ENCODE assay signal across 8 mouse cellular contexts in genomic region chr12:56541068-56541467, GRCm38 (mm10). TPM values are rescaled to one million over a fixed set of nuclear protein-coding genes. Genes with fewer than 3 reads are reported as not detected.
DNase-seq lines count a peak whose midpoint lies in the region.

No protein-coding gene starts in this region.

- no peak overlapping the region for H3K4me3 ChIP-seq in limb, embryonic 10.5 days

- no peaks in the 10 kb centered on the region for H3K36me3 ChIP-seq in limb, embryonic 10.5 days

- DNase-seq in spleen, adult 12 weeks (ENCODE audit: low spot score), result peak; percentile 4
- no peak for DNase-seq in spleen, postnatal 36 days (ENCODE audit: low spot score in 2 of 2)
- DNase-seq in cerebellum, postnatal 25 days, result peak; percentile 74 to 84
- peak; percentile 78 for DNase-seq in gastrocnemius, postnatal 10 days
- DNase-seq in kidney, adult 11 months, result peak; percentile 43
- DNase-seq in limb, embryonic 10.5 days (ENCODE audit: low spot score), result peak; percentile 88
- peak; percentile 82 for DNase-seq in neural tube, embryonic 10.5 days (ENCODE audit: extremely low spot score, low spot score)
- DNase-seq in thymus, postnatal 0 days (ENCODE audit: low spot score), result peak; percentile 34

- H3K4me1 ChIP-seq in limb, embryonic 10.5 days, result peaks cover 8% of the 10 kb centered on the region

- 2% methylated on average over 14 of the region's 14 CpGs for WGBS in limb, embryonic 10.5 days

- no peak overlapping the region for H3K27ac ChIP-seq in limb, embryonic 10.5 days

- no peaks in the 10 kb centered on the region for H3K9me3 ChIP-seq in limb, embryonic 10.5 days (replicated peaks)

- H3K27me3 ChIP-seq in limb, embryonic 10.5 days (ENCODE audit: low read depth, poor library complexity, severe bottlenecking), result peaks cover 80% of the 10 kb centered on the region

RNA-seq across cellular contexts. Expression of gene Nkx2-1, which starts 4.4 kb away (rescaled TPM):
- total RNA-seq in gastrocnemius, postnatal 10 days (2021), result not detected
- polyA plus RNA-seq in limb, embryonic 10.5 days (2016; fragmentation: Nextera tagmentation; extraction: Ambion mirVana), result not detected in 2 replicates
- 0.05 TPM in 1 of 2 replicates, not detected in the other for polyA plus RNA-seq in thymus, postnatal 0 days (2015; fragmentation: Nextera tagmentation; extraction: Ambion mirVana)

Comparison
In these comparisons a context has a peak if more than half of its experiments do, and no peak if none do; other contexts are left out.
1. DNase-seq: peak in spleen, adult 12 weeks (single experiment), cerebellum, postnatal 25 days (2 of 2), gastrocnemius, postnatal 10 days (single experiment), kidney, adult 11 months (single experiment), limb, embryonic 10.5 days (single experiment), neural tube, embryonic 10.5 days (single experiment) and thymus, postnatal 0 days (single experiment); none in spleen, postnatal 36 days (0 of 2).